Mouse (Mus musculus) spleen, adult 2 months (tissue): ENCODE results near the gene Rai1.

Source experiments
- CTCF ChIP-seq: fragments of 200-500 bp; IDR thresholded peaks from 2 replicates; pipeline ENCODE4 v1.5.1; 2011; ENCODE audit warnings: mild to moderate bottlenecking, inconsistent platforms; ENCODE audit not compliant: insufficient read depth, insufficient read length, insufficient replicate concordance; ENCODE audit errors: extremely low read depth
- POLR2A ChIP-seq: fragments of 200-500 bp; IDR thresholded peaks from 2 replicates; pipeline ENCODE4 v1.6.1; 2011; ENCODE audit warnings: low read depth, low read length, inconsistent platforms

- TF ChIP-seq POLR2A (no peak), CTCF (no peak)
Observed at GRCm38 (mm10) chr11:60184346-60185325, 79.8 kb downstream of the Rai1 start.
